25 mouse cellular contexts compared by ENCODE assay signal in the genomic region with DNA sequence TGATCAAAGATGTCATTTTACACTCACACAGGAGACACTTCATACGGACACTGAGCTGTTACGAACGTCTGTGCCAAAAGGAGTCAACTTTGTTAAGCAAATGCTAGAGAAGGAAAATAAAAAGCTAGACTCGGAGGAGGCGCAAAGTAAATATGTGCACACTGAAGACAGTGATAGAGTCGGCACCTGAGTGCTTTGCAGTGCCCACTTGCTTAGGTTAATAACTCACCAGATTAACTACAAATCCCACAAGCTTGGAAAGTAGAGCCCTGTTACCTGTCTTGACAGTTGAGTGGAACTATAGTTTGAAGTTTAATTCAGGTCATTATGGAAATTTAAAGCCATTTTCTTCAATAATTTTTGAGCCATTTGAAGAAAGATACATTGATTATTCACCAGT. TPM values are rescaled to one million over a fixed set of nuclear protein-coding genes. Genes with fewer than 3 reads are reported as not detected.
A peak's percentile ranks its signal among the peaks of the same experiment; 100 is the strongest.
DNase-seq lines count a peak whose midpoint lies in the region; ATAC-seq and TF ChIP-seq lines count a peak whose summit lies in the region.
"Had no signal": no experiment of that assay in that cellular context is flagged by ENCODE, and none has a peak within 500 bp of the region (broad histone marks: within the 10 kb centered on the region; RNA-seq: fewer than 3 reads in every experiment).

No protein-coding gene starts in this region.

- TF ChIP-seq CTCF in lung, postnatal 0 days (IDR thresholded peaks at IDR 0.05) = no peak

- H3K4me2 ChIP-seq in lung, postnatal 0 days (replicated peaks; ENCODE audit: low read depth, low read length) = 0 out of 2 replicates have a peak overlapping the region, but pooled peaks have one; percentile 18
- H3K4me2 ChIP-seq: embryonic facial prominence, embryonic 12.5 days; hindbrain, embryonic 15.5 days; limb, embryonic 12.5 days; liver, embryonic 13.5 days; lung, embryonic 15.5 days; midbrain, embryonic 15.5 days had no signal

- no peak overlapping the region for H3K9ac ChIP-seq in lung, postnatal 0 days (replicated peaks; ENCODE audit: low read depth)
- H3K9ac ChIP-seq: embryonic facial prominence, embryonic 12.5 days; hindbrain, embryonic 15.5 days; limb, embryonic 12.5 days; liver, embryonic 13.5 days; lung, embryonic 15.5 days; midbrain, embryonic 15.5 days had no signal

- H3K27me3 ChIP-seq in lung, postnatal 0 days (replicated peaks; ENCODE audit: insufficient read depth, low read length) = no peaks in the 10 kb centered on the region
- H3K27me3 ChIP-seq: embryonic facial prominence, embryonic 12.5 days; hindbrain, embryonic 15.5 days; limb, embryonic 12.5 days; liver, embryonic 13.5 days; lung, embryonic 15.5 days; midbrain, embryonic 15.5 days had no signal

- TF ChIP-seq EP300 in lung, postnatal 0 days (IDR thresholded peaks at IDR 0.05) = no peak

- WGBS in lung, postnatal 0 days = 48% methylated on average over 6 of the region's 6 CpGs

- ATAC-seq in lung, postnatal 0 days = peak; percentile 46; the same call in 1 of the 2 replicates
- ATAC-seq: CD4-positive, CD25-positive, alpha-beta regulatory T cell, adult 4 months; forebrain, embryonic 14.5 days; midbrain, embryonic 15.5 days had no signal

- H3K27ac ChIP-seq in lung, postnatal 0 days (ENCODE audit: low read length) = no peak overlapping the region
- H3K27ac ChIP-seq: embryonic facial prominence, embryonic 12.5 days; hindbrain, embryonic 10.5 days; hindbrain, embryonic 15.5 days; limb, embryonic 12.5 days; liver, embryonic 13.5 days; lung, embryonic 15.5 days; midbrain, embryonic 15.5 days had no signal

- DNase-seq in kidney, adult 9 months = peak; percentile 59
- no peak for DNase-seq in kidney, postnatal 10 days
- no peak for DNase-seq in lung, postnatal 0 days (ENCODE audit: low spot score)
- DNase-seq in lung, postnatal 25 days (ENCODE audit: low spot score) = no peak
- DNase-seq in kidney, postnatal 14 days = peak; percentile 43
- DNase-seq in embryo, embryonic 11 days = no peak
- DNase-seq in spleen, adult 12 weeks (ENCODE audit: low spot score) = no peak
- DNase-seq: adrenal gland, postnatal 14 days; cerebellum, adult 11 months; cerebellum, adult 9-10 months; cerebellum, postnatal 36 days; gastrocnemius, postnatal 14 days; heart, postnatal 14 days; liver, embryonic 13.5 days; right cerebral cortex, postnatal 25 days; thymus, adult 2 months; thymus, postnatal 36 days had no signal

- no peaks in the 10 kb centered on the region for H3K4me1 ChIP-seq in lung, postnatal 0 days (ENCODE audit: insufficient read depth, low read depth, low read length)
- H3K4me1 ChIP-seq: embryonic facial prominence, embryonic 12.5 days; hindbrain, embryonic 10.5 days; hindbrain, embryonic 15.5 days; limb, embryonic 12.5 days; liver, embryonic 13.5 days; midbrain, embryonic 15.5 days had no signal

- H3K9me3 ChIP-seq in lung, postnatal 0 days (ENCODE audit: low read length) = no peaks in the 10 kb centered on the region
- H3K9me3 ChIP-seq: embryonic facial prominence, embryonic 12.5 days; hindbrain, embryonic 10.5 days; hindbrain, embryonic 15.5 days; limb, embryonic 12.5 days; liver, embryonic 13.5 days; lung, embryonic 15.5 days; midbrain, embryonic 15.5 days had no signal

- H3K36me3 ChIP-seq in lung, postnatal 0 days (ENCODE audit: insufficient read depth, low read length) = no peaks in the 10 kb centered on the region
- H3K36me3 ChIP-seq: embryonic facial prominence, embryonic 12.5 days; midbrain, embryonic 15.5 days had no signal

- no peak overlapping the region for H3K4me3 ChIP-seq in lung, postnatal 0 days (ENCODE audit: low read depth, low read length)
- H3K4me3 ChIP-seq: embryonic facial prominence, embryonic 12.5 days; hindbrain, embryonic 10.5 days; hindbrain, embryonic 15.5 days; limb, embryonic 12.5 days; liver, embryonic 13.5 days; lung, embryonic 15.5 days; midbrain, embryonic 15.5 days had no signal

RNA-seq across cellular contexts. Expression of a gene that starts 51.4 kb away (rescaled TPM):
- 10.8 and 12.3 TPM in 2 replicates for polyA plus RNA-seq in lung, postnatal 0 days (2015; fragmentation: Nextera tagmentation; extraction: Ambion mirVana)

Comparison
In these comparisons a context has a peak if more than half of its experiments do, and no peak if none do; other contexts are left out.
1. DNase-seq: peak in kidney, adult 9 months (single experiment) and kidney, postnatal 14 days (single experiment); none in kidney, postnatal 10 days (single experiment), lung, postnatal 0 days (single experiment), lung, postnatal 25 days (single experiment), embryo, embryonic 11 days (single experiment) and spleen, adult 12 weeks (single experiment).